Mouse (Mus musculus) hindbrain, embryonic 13.5 days (tissue): ENCODE results near the gene Nbea. TPM values are rescaled to one million over a fixed set of nuclear protein-coding genes. Genes with fewer than 3 reads are reported as not detected.

ENCODE experiments used
- ATAC-seq: fragments of 200-750 bp; cut with Nextera tagmentation; 2 replicates; pipeline ENCODE4 v1.8.0; 2017; ENCODE audit warnings: moderate TSS enrichment; ENCODE audit not compliant: low FRiP score
- H3K27ac ChIP-seq: fragments of 300-500 bp; sonication (generic); 2 replicates; pipeline ENCODE4 v1.5.1; 2015; ENCODE audit warnings: inconsistent platforms, mild to moderate bottlenecking, moderate library complexity
- H3K27me3 ChIP-seq: fragments of 300-500 bp; sonication (generic); 2 replicates; pipeline ENCODE4 v1.6.1; 2015; ENCODE audit warnings: mild to moderate bottlenecking, inconsistent platforms
- H3K36me3 ChIP-seq: fragments of 300-500 bp; sonication (generic); 2 replicates; pipeline ENCODE4 v1.6.1; 2015; ENCODE audit warnings: mild to moderate bottlenecking, inconsistent platforms
- H3K4me1 ChIP-seq: fragments of 300-500 bp; sonication (generic); replicated peaks from 2 replicates; pipeline ENCODE4 v1.6.1; 2015; ENCODE audit warnings: inconsistent platforms
- H3K4me2 ChIP-seq: fragments of 300-500 bp; sonication (generic); 2 replicates; pipeline ENCODE4 v1.6.1; 2015; ENCODE audit warnings: inconsistent platforms, mild to moderate bottlenecking, moderate library complexity
- H3K4me3 ChIP-seq: fragments of 300-500 bp; sonication (generic); 2 replicates; pipeline ENCODE4 v1.5.1; 2015; ENCODE audit warnings: mild to moderate bottlenecking, inconsistent platforms
- H3K9ac ChIP-seq: fragments of 300-500 bp; sonication (generic); 2 replicates; pipeline ENCODE4 v1.6.1; 2015; ENCODE audit warnings: mild to moderate bottlenecking, inconsistent platforms
- H3K9me3 ChIP-seq: fragments of 300-500 bp; sonication (generic); 2 replicates; pipeline ENCODE4 v1.6.1; 2016; ENCODE audit warnings: inconsistent platforms
- WGBS: fragments of 180-500 bp; shearing (Covaris S2); methylation state at CpG from one replicate; pipeline ENCODE4 v1.1.7; 2015; 5-methylcytosine and 5-hydroxymethylcytosine counted together
- polyA plus RNA-seq: library from polyadenylated mRNA; unstranded; fragments of >200 nt; fragmentation: Nextera tagmentation; extraction: Ambion mirVana; gene quantifications from 2 replicates; pipeline ENCODE4 v1.2.1, GENCODE M21; 2015

The Nbea gene
- polyA plus RNA-seq, 1 experiment from 2014 or later, result 56.9 TPM

- Histone ChIP-seq H3K27ac (no peak overlapping the region), H3K36me3 (peaks cover 4% of the 10 kb centered on the region; the same call in 1 of the 2 replicates), H3K9ac (no peak overlapping the region), H3K4me1 (peaks cover 32% of the 10 kb centered on the region), H3K9me3 (no peaks in the 10 kb centered on the region), H3K4me2 (no peak overlapping the region), H3K27me3 (no peaks in the 10 kb centered on the region), H3K4me3 (no peak overlapping the region)
- no peak for ATAC-seq
- 81% methylated on average over 3 of the region's 3 CpGs for WGBS
These were observed 518.8 kb downstream of the Nbea start for GRCm38 (mm10) chr3:55664713-55665112.

GRCm38 (mm10) chr3:55661678-55662445 is 521.6 kb downstream of the Nbea start:
- no peak for ATAC-seq
- H3K27me3 ChIP-seq, result no peaks in the 10 kb centered on the region
- no peak overlapping the region for H3K9ac ChIP-seq
- WGBS, result 71% methylated on average over 7 of the region's 9 CpGs
- H3K4me2 ChIP-seq, result no peak overlapping the region
- H3K4me1 ChIP-seq, result peaks cover 31% of the 10 kb centered on the region
- no peaks in the 10 kb centered on the region for H3K9me3 ChIP-seq
- peaks cover 11% of the 10 kb centered on the region; the same call in 1 of the 2 replicates for H3K36me3 ChIP-seq
- H3K27ac ChIP-seq, result 0 out of 2 replicates have a peak overlapping the region, but pooled peaks have one; percentile 30
- H3K4me3 ChIP-seq, result no peak overlapping the region

- Histone ChIP-seq H3K36me3 (peaks cover 11% of the 10 kb centered on the region; the same call in 1 of the 2 replicates), H3K4me2 (no peak overlapping the region), H3K27me3 (no peaks in the 10 kb centered on the region), H3K27ac (no peak overlapping the region), H3K4me1 (peaks cover 24% of the 10 kb centered on the region), H3K9me3 (no peaks in the 10 kb centered on the region), H3K4me3 (no peak overlapping the region), H3K9ac (no peak overlapping the region)
- WGBS, result 92% methylated on average over 10 of the region's 10 CpGs
- no peak for ATAC-seq
These were observed 523.2 kb downstream of the Nbea start for GRCm38 (mm10) chr3:55660261-55660838.

GRCm38 (mm10) chr3:55659558-55660215 is 523.8 kb downstream of the Nbea start:
- Histone ChIP-seq H3K36me3 (peaks cover 11% of the 10 kb centered on the region; the same call in 1 of the 2 replicates), H3K9ac (no peak overlapping the region), H3K4me3 (no peak overlapping the region), H3K27ac (0 out of 2 replicates have a peak overlapping the region, but pooled peaks have one; percentile 44), H3K4me2 (no peak overlapping the region), H3K4me1 (peaks cover 24% of the 10 kb centered on the region), H3K27me3 (no peaks in the 10 kb centered on the region), H3K9me3 (no peaks in the 10 kb centered on the region)
- no peak for ATAC-seq
- 52% methylated on average over 7 of the region's 7 CpGs for WGBS

GRCm38 (mm10) chr3:55652321-55652720 is 531.2 kb downstream of the Nbea start:
- Histone ChIP-seq H3K4me3 (no peak overlapping the region), H3K4me2 (no peak overlapping the region), H3K9me3 (no peaks in the 10 kb centered on the region), H3K27me3 (no peaks in the 10 kb centered on the region), H3K9ac (no peak overlapping the region), H3K36me3 (peaks cover 17% of the 10 kb centered on the region), H3K27ac (no peak overlapping the region), H3K4me1 (peaks cover 9% of the 10 kb centered on the region)
- 82% methylated on average over 2 of the region's 2 CpGs for WGBS
- ATAC-seq, result no peak

- peaks cover 9% of the 10 kb centered on the region for H3K4me1 ChIP-seq
- no peak overlapping the region for H3K27ac ChIP-seq
- 83% methylated on average over 4 of the region's 4 CpGs for WGBS
- no peak overlapping the region for H3K4me2 ChIP-seq
- no peaks in the 10 kb centered on the region for H3K27me3 ChIP-seq
- H3K9ac ChIP-seq, result no peak overlapping the region
- ATAC-seq, result no peak
- no peak overlapping the region for H3K4me3 ChIP-seq
- H3K36me3 ChIP-seq, result peaks cover 19% of the 10 kb centered on the region
- H3K9me3 ChIP-seq, result no peaks in the 10 kb centered on the region
These were observed 531.6 kb downstream of the Nbea start for GRCm38 (mm10) chr3:55651877-55652276.

GRCm38 (mm10) chr3:55649541-55649940 is 534.0 kb downstream of the Nbea start:
- 66% methylated on average over 5 of the region's 5 CpGs for WGBS
- no peak for ATAC-seq
- Histone ChIP-seq H3K27me3 (no peaks in the 10 kb centered on the region), H3K4me1 (peaks cover 14% of the 10 kb centered on the region), H3K27ac (peak overlapping the region; percentile 27), H3K4me3 (no peak overlapping the region), H3K4me2 (no peak overlapping the region), H3K36me3 (peaks cover 35% of the 10 kb centered on the region), H3K9ac (no peak overlapping the region), H3K9me3 (no peaks in the 10 kb centered on the region)

GRCm38 (mm10) chr3:55648299-55648698 is 535.2 kb downstream of the Nbea start:
- Histone ChIP-seq H3K27me3 (no peaks in the 10 kb centered on the region), H3K4me3 (no peak overlapping the region), H3K9ac (no peak overlapping the region), H3K27ac (no peak overlapping the region), H3K36me3 (peaks cover 35% of the 10 kb centered on the region), H3K4me2 (no peak overlapping the region), H3K4me1 (peaks cover 21% of the 10 kb centered on the region), H3K9me3 (no peaks in the 10 kb centered on the region)
- no peak for ATAC-seq
- 79% methylated on average over 4 of the region's 4 CpGs for WGBS

- Histone ChIP-seq H3K27ac (no peak overlapping the region; the same call in 1 of the 2 replicates), H3K4me2 (no peak overlapping the region), H3K27me3 (no peaks in the 10 kb centered on the region), H3K4me1 (peaks cover 21% of the 10 kb centered on the region), H3K36me3 (peaks cover 42% of the 10 kb centered on the region), H3K4me3 (no peak overlapping the region), H3K9ac (no peak overlapping the region), H3K9me3 (no peaks in the 10 kb centered on the region)
- no peak for ATAC-seq
- 85% methylated on average over 6 of the region's 6 CpGs for WGBS
These were observed 536.3 kb downstream of the Nbea start for GRCm38 (mm10) chr3:55647176-55647575.

GRCm38 (mm10) chr3:55646437-55646836 is 537.1 kb downstream of the Nbea start:
- Histone ChIP-seq H3K9me3 (no peaks in the 10 kb centered on the region), H3K4me2 (no peak overlapping the region), H3K27ac (no peak overlapping the region), H3K36me3 (peaks cover 50% of the 10 kb centered on the region), H3K9ac (no peak overlapping the region), H3K27me3 (no peaks in the 10 kb centered on the region), H3K4me1 (peaks cover 21% of the 10 kb centered on the region), H3K4me3 (no peak overlapping the region)
- no peak for ATAC-seq
- 89% methylated on average over 3 of the region's 3 CpGs for WGBS

- H3K4me1 ChIP-seq, result peaks cover 13% of the 10 kb centered on the region
- no peak overlapping the region for H3K9ac ChIP-seq
- no peak overlapping the region for H3K4me2 ChIP-seq
- H3K9me3 ChIP-seq, result no peaks in the 10 kb centered on the region
- ATAC-seq, result peak; percentile 66
- 34% methylated on average over 11 of the region's 11 CpGs for WGBS
- H3K27ac ChIP-seq, result peak overlapping the region; percentile 77
- no peak overlapping the region for H3K4me3 ChIP-seq
- peaks cover 62% of the 10 kb centered on the region for H3K36me3 ChIP-seq
- H3K27me3 ChIP-seq, result no peaks in the 10 kb centered on the region
These were observed 539.4 kb downstream of the Nbea start for GRCm38 (mm10) chr3:55644035-55644618.

- H3K4me2 ChIP-seq, result no peak overlapping the region
- WGBS, result 52% methylated on average over 7 of the region's 7 CpGs
These were observed 545.8 kb downstream of the Nbea start for GRCm38 (mm10) chr3:55637660-55638059.

More at GRCm38 (mm10) chr3:55637660-55638059, 545.8 kb downstream of the Nbea start:
- ATAC-seq, result peak; percentile 67; the same call in 1 of the 2 replicates
- Histone ChIP-seq H3K4me1 (peaks cover 21% of the 10 kb centered on the region), H3K4me3 (no peak overlapping the region), H3K27ac (peak overlapping the region; percentile 77), H3K9me3 (no peaks in the 10 kb centered on the region), H3K27me3 (no peaks in the 10 kb centered on the region), H3K36me3 (peaks cover 25% of the 10 kb centered on the region), H3K9ac (no peak overlapping the region)
